Mouse (Mus musculus): ENCODE data around the gene Ypel2. TPM values are rescaled to one million over a fixed set of nuclear protein-coding genes. Genes with fewer than 3 reads are reported as not detected.

Ypel2 gene
- polyA plus RNA-seq, 1 experiment = 10.4 TPM

DNA sequence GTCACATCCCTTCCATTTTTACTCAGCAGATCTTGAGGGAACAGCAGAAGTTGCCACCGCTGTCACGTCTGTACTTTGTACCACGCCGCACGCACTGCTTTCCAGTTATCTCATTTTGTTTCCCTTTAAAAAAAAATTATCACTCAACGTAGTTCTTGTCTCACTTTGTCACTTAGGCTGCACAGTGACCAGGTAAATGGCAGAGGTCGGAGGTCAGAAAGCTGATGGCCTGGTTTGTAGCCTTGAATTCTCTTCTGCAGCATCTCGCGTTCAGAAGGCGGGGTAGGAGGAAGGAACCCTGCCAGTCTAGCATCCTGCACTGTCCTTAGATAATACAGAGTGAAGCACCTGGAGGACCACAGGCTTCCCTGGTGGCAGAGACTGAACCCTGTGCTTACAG, 29.8 kb downstream of the Ypel2 start:
- TF ChIP-seq CTCF (IDR thresholded peaks at IDR 0.05; ENCODE audit: borderline replicate concordance, insufficient read depth, low read length) (no peak), POLR2A (IDR thresholded peaks at IDR 0.05; ENCODE audit: low read depth, low read length) (no peak)
- Histone ChIP-seq H3K27ac (ENCODE audit: insufficient read depth, low read length) (no peak overlapping the region), H3K4me1 (ENCODE audit: control insufficient read depth, insufficient read depth, low read length) (no peaks in the 10 kb centered on the region; the same call in 1 of the 2 replicates), H3K4me3 (ENCODE audit: insufficient read depth, low read length) (no peak overlapping the region)

DNA sequence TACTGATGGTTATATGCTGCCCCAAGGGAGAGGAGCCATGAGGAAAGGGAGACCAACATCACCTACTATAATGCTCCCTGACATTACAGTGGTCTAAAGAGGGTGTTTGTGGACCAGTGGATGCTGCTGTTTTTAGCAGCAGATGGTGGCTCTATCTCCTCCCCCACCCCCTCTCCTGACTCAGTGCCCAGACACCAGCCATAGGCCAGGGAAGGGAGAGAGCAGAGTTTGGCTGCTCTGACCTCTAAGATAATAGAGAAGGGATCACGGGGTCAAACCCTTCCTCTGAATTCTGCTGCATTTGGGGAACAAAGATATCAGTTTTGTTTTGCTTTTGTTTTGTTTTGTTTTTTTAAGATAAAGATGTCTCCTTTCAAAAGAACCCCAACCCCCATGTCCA, 30.5 kb downstream of the Ypel2 start:
- Histone ChIP-seq H3K4me3 (ENCODE audit: insufficient read depth, low read length) (no peak overlapping the region), H3K4me1 (ENCODE audit: control insufficient read depth, insufficient read depth, low read length) (no peaks in the 10 kb centered on the region; the same call in 1 of the 2 replicates), H3K27ac (ENCODE audit: insufficient read depth, low read length) (no peak overlapping the region)
- TF ChIP-seq POLR2A (IDR thresholded peaks at IDR 0.05; ENCODE audit: low read depth, low read length) (no peak), CTCF (IDR thresholded peaks at IDR 0.05; ENCODE audit: borderline replicate concordance, insufficient read depth, low read length) (no peak)

- Histone ChIP-seq H3K4me3 (ENCODE audit: insufficient read depth, low read length) (no peak overlapping the region), H3K4me1 (ENCODE audit: control insufficient read depth, insufficient read depth, low read length) (no peaks in the 10 kb centered on the region; the same call in 1 of the 2 replicates), H3K27ac (ENCODE audit: insufficient read depth, low read length) (no peak overlapping the region)
- TF ChIP-seq CTCF (IDR thresholded peaks at IDR 0.05; ENCODE audit: borderline replicate concordance, insufficient read depth, low read length) (no peak), POLR2A (IDR thresholded peaks at IDR 0.05; ENCODE audit: low read depth, low read length) (no peak)
Observed at GRCm38 (mm10) chr11:86962362-86962761, 31.1 kb downstream of the Ypel2 start.

DNA sequence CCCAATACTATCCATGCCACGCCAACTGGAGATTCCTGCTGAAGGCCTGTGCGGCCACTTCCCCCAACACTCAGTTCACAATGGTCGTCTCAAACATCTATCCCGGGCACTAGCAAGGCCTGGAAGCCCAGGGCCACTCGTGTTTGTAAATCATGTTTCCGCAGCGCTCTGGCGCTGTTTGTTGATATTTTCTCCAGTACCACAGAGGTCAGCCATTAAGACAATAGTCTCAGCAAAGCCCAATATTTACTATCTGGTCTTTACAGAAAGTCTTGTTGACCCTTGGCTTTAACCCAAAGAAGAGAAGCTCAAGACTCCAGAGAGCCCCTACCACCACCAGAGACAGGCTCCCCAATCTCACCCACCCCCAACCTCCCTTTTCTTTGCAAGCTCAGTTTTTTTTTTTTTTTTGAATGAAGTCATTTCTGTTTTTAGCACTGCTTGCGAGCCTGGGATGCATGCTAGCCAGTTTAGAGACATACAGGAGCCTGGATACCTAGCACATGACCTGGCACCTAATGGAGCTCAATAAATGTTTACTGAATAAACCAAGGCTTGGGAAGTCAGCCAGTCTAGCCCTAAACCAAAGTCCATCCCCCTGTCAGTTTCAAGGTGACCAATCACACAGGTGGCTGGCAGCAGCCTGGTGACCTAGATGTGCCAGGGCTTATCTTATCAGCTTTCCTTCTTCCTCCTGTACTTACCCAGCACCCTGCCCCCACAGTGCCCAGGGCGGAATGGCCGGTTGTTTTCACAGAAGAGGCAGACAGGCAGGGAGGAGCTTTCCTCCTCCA, 31.8 kb downstream of the Ypel2 start:
- TF ChIP-seq POLR2A (IDR thresholded peaks at IDR 0.05; ENCODE audit: low read depth, low read length) (no peak), CTCF (IDR thresholded peaks at IDR 0.05; ENCODE audit: borderline replicate concordance, insufficient read depth, low read length) (no peak)
- no peaks in the 10 kb centered on the region; the same call in 1 of the 2 replicates for H3K4me1 ChIP-seq (ENCODE audit: control insufficient read depth, insufficient read depth, low read length)
- H3K4me3 ChIP-seq (ENCODE audit: insufficient read depth, low read length) = no peak overlapping the region
- H3K27ac ChIP-seq (ENCODE audit: insufficient read depth, low read length) = no peak overlapping the region

DNA sequence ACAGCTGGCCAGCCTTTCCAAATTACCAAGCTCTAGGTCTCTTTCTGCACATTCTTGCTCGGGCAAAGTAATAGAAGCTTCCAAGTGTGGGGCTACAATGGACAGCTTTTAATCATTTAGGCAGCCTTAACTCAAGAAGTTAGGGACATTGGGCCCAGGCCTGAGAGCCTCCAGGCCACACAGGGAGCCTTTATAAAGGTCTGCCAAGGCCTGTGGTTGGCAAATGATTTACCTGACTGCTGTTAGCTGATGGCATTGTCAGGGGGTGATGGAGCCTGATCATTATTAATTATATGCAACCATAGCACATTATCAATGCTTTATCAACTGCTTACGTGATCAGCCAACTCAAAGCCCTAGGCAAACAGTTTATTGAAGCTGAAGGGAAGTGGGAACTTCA, 33.2 kb downstream of the Ypel2 start:
- Histone ChIP-seq H3K4me1 (ENCODE audit: control insufficient read depth, insufficient read depth, low read length) (no peaks in the 10 kb centered on the region; the same call in none of the 2 replicates), H3K4me3 (ENCODE audit: insufficient read depth, low read length) (no peak overlapping the region), H3K27ac (ENCODE audit: insufficient read depth, low read length) (no peak overlapping the region)
- TF ChIP-seq POLR2A (IDR thresholded peaks at IDR 0.05; ENCODE audit: low read depth, low read length) = no peak
- TF ChIP-seq CTCF (IDR thresholded peaks at IDR 0.05; ENCODE audit: borderline replicate concordance, insufficient read depth, low read length) = no peak

DNA sequence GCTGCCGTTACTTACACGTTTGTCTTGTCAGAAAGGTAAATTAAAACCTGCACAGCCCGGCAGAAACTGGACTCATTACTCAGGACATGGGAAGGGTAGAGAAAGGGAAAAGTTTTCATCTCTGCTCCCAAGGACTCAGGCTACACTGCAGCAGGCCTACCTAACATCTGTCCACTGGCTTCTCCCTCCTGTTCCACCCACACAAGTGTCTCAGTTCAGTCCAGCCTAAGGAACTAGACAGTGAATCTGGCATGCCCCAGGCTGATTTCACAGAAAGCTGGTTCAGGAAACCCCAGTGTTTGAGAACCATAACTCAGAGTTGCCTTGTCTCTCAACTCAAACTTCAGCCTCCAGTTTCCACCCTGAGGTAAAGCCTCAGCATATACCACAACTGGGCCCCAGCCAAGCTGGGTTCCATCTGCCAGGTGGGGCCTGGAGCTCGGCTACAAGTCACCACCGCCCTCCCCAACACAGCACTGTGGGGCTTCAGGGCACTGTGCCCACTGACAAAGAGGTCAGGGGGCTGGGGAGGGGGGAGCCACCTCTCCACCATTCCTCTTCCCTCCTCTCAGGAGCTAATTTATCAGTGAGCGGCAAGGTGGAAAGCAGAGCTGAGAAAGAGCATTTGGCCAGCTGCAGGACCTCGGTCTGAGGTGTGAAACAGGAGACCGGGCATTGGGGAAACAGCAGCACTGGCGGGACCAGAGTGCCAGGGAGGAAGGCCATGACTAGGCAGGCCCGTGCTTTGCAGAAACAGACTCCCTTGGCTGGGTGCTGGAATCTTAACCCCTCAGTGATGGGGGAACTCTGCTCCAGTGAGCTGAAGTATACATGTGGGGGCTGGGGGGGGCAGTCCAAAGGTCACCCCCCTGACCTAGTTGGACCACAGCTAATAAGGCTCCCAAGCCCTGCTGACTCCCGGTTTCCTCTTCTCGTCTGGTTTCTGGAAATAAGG, 34.5 kb downstream of the Ypel2 start:
- Histone ChIP-seq H3K4me3 (ENCODE audit: insufficient read depth, low read length) (no peak overlapping the region), H3K4me1 (ENCODE audit: control insufficient read depth, insufficient read depth, low read length) (no peaks in the 10 kb centered on the region; the same call in none of the 2 replicates), H3K27ac (ENCODE audit: insufficient read depth, low read length) (no peak overlapping the region)
- TF ChIP-seq CTCF (IDR thresholded peaks at IDR 0.05; ENCODE audit: borderline replicate concordance, insufficient read depth, low read length) = no peak
- no peak for TF ChIP-seq POLR2A (IDR thresholded peaks at IDR 0.05; ENCODE audit: low read depth, low read length)

GRCm38 (mm10) chr11:86958182-86958581, 35.3 kb downstream of the Ypel2 start:
- TF ChIP-seq CTCF (IDR thresholded peaks at IDR 0.05; ENCODE audit: borderline replicate concordance, insufficient read depth, low read length) = no peak
- TF ChIP-seq POLR2A (IDR thresholded peaks at IDR 0.05; ENCODE audit: low read depth, low read length) = no peak
- Histone ChIP-seq H3K4me3 (ENCODE audit: insufficient read depth, low read length) (no peak overlapping the region), H3K27ac (ENCODE audit: insufficient read depth, low read length) (no peak overlapping the region), H3K4me1 (ENCODE audit: control insufficient read depth, insufficient read depth, low read length) (no peaks in the 10 kb centered on the region; the same call in none of the 2 replicates)

- H3K27ac ChIP-seq (ENCODE audit: insufficient read depth, low read length) = no peak overlapping the region
- H3K4me1 ChIP-seq (ENCODE audit: control insufficient read depth, insufficient read depth, low read length) = peaks cover 5% of the 10 kb centered on the region
- TF ChIP-seq POLR2A (IDR thresholded peaks at IDR 0.05; ENCODE audit: low read depth, low read length) = no peak
- no peak for TF ChIP-seq CTCF (IDR thresholded peaks at IDR 0.05; ENCODE audit: borderline replicate concordance, insufficient read depth, low read length)
- no peak overlapping the region for H3K4me3 ChIP-seq (ENCODE audit: insufficient read depth, low read length)
Observed at GRCm38 (mm10) chr11:86956363-86956762, 37.1 kb downstream of the Ypel2 start.

- Histone ChIP-seq H3K4me3 (ENCODE audit: insufficient read depth, low read length) (no peak overlapping the region), H3K27ac (ENCODE audit: insufficient read depth, low read length) (no peak overlapping the region), H3K4me1 (ENCODE audit: control insufficient read depth, insufficient read depth, low read length) (peaks cover 5% of the 10 kb centered on the region)
- TF ChIP-seq CTCF (IDR thresholded peaks at IDR 0.05; ENCODE audit: borderline replicate concordance, insufficient read depth, low read length) (no peak), POLR2A (IDR thresholded peaks at IDR 0.05; ENCODE audit: low read depth, low read length) (no peak)
Observed at GRCm38 (mm10) chr11:86954616-86955270, 38.8 kb downstream of the Ypel2 start.
